ENCODE assay signal across 9 mouse cellular contexts in the genomic region with DNA sequence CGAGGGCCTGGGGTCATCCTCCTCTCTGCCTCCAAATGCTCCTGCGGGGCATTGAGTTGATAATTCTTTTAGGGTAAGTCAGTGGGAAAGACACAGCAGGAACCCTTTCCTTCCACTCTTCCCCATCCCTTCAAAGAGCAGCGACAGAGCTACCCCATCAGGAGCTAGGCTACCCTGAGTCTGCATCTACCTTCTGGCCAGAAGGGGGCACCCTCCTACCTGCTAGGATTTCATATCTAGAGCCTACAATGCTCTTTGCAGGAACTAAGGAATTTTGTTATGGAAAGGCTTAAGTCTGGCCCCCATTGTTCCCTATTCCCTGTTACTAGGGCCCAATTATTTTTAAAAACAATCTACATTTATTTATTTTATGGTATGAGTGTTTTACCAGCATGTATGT. TPM values are rescaled to one million over a fixed set of nuclear protein-coding genes. Genes with fewer than 3 reads are reported as not detected.
DNase-seq lines count a peak whose midpoint lies in the region; ATAC-seq and TF ChIP-seq lines count a peak whose summit lies in the region.
"Had no signal": no experiment of that assay in that cellular context is flagged by ENCODE, and none has a peak within 500 bp of the region (broad histone marks: within the 10 kb centered on the region; RNA-seq: fewer than 3 reads in every experiment).

No protein-coding gene starts in this region.

- H3K27me3 ChIP-seq in MEL (ENCODE audit: control insufficient read depth in 1 of 2, insufficient read depth in 2 of 2, low read length in 2 of 2) = no peaks in the 10 kb centered on the region
- no peaks in the 10 kb centered on the region for H3K27me3 ChIP-seq in heart, postnatal 0 days (ENCODE audit: control insufficient read depth, insufficient read depth, low read length)
- no peaks in the 10 kb centered on the region for H3K27me3 ChIP-seq in liver, adult 2 months (ENCODE audit: control insufficient read depth, insufficient read depth, low read length)
- H3K27me3 ChIP-seq: embryonic facial prominence, embryonic 12.5 days had no signal

- no peak overlapping the region for H3K9ac ChIP-seq in MEL (ENCODE audit: control insufficient read depth, low read depth, low read length, poor library complexity, severe bottlenecking)
- no peak overlapping the region for H3K9ac ChIP-seq in heart, postnatal 0 days (replicated peaks; ENCODE audit: low read depth, low read length)
- no peak overlapping the region for H3K9ac ChIP-seq in liver, adult 2 months (ENCODE audit: low read depth, low read length)
- H3K9ac ChIP-seq: embryonic facial prominence, embryonic 12.5 days had no signal

- no peak for TF ChIP-seq POLR2A in MEL (IDR thresholded peaks at IDR 0.05; ENCODE audit: control insufficient read depth in 1 of 2, insufficient read depth in 1 of 2, low read depth in 1 of 2, low read length in 2 of 2, poor library complexity in 1 of 2)
- no peak for TF ChIP-seq POLR2A in liver, adult 2 months (IDR thresholded peaks at IDR 0.05; ENCODE audit: extremely low read depth, insufficient read depth, low read length)

- TF ChIP-seq RAD21 in MEL (IDR thresholded peaks at IDR 0.05; ENCODE audit: low read depth, low read length) = peak; percentile 57

- no peaks in the 10 kb centered on the region for H3K9me3 ChIP-seq in MEL (replicated peaks; ENCODE audit: insufficient read depth, low read length)
- no peaks in the 10 kb centered on the region for H3K9me3 ChIP-seq in heart, postnatal 0 days (replicated peaks; ENCODE audit: control insufficient read depth, low read length)
- H3K9me3 ChIP-seq: embryonic facial prominence, embryonic 12.5 days had no signal

- no peak for TF ChIP-seq EP300 in MEL (IDR thresholded peaks at IDR 0.05; ENCODE audit: low read depth in 1 of 2, low read length in 2 of 2)
- TF ChIP-seq EP300 in heart, postnatal 0 days (IDR thresholded peaks at IDR 0.05; ENCODE audit: low read depth) = no peak

- no peak overlapping the region for H3K27ac ChIP-seq in layer of hippocampus, adult 2 months
- no peak overlapping the region for H3K27ac ChIP-seq in MEL (ENCODE audit: control insufficient read depth, low read depth, low read length)
- no peak overlapping the region for H3K27ac ChIP-seq in heart, postnatal 0 days (ENCODE audit: low read depth)
- H3K27ac ChIP-seq in liver, adult 2 months (replicated peaks; ENCODE audit: insufficient read depth, low read depth, low read length) = no peak overlapping the region
- H3K27ac ChIP-seq: embryonic facial prominence, embryonic 12.5 days had no signal

- 21% methylated on average over 3 of the region's 3 CpGs for WGBS in heart, postnatal 0 days
- 32% methylated on average over 3 of the region's 3 CpGs for WGBS in liver, adult 2 months

- no peak for ATAC-seq in heart, postnatal 0 days (ENCODE audit: insufficient read depth, low read depth)
- ATAC-seq in granulocyte monocyte progenitor cell, adult 5-6 weeks (replicated peaks; ENCODE audit: poor library complexity, severe bottlenecking) = no peak

- no peak overlapping the region for H3K4me2 ChIP-seq in heart, postnatal 0 days (ENCODE audit: low read depth, low read length)
- H3K4me2 ChIP-seq: embryonic facial prominence, embryonic 12.5 days had no signal

- H3K79me2 ChIP-seq in MEL (ENCODE audit: control insufficient read depth, insufficient read depth, low read length, poor library complexity) = peaks cover 3% of the 10 kb centered on the region; the same call in 1 of the 2 replicates
- H3K79me2 ChIP-seq in liver, adult 2 months (ENCODE audit: control insufficient read depth, insufficient read depth, low read length) = no peaks in the 10 kb centered on the region

- H3K4me3 ChIP-seq in layer of hippocampus, adult 2 months = no peak overlapping the region
- no peak overlapping the region for H3K4me3 ChIP-seq in MEL (ENCODE audit: control insufficient read depth in 1 of 2, insufficient read depth in 1 of 2, low read depth in 2 of 2, low read length in 2 of 2)
- H3K4me3 ChIP-seq in heart, postnatal 0 days (ENCODE audit: low read depth, low read length) = no peak overlapping the region
- no peak overlapping the region for H3K4me3 ChIP-seq in liver, adult 2 months (ENCODE audit: insufficient read depth, low read depth, low read length)
- H3K4me3 ChIP-seq: embryonic facial prominence, embryonic 12.5 days had no signal

- TF ChIP-seq CTCF in layer of hippocampus, adult 2 months (conservative IDR thresholded peaks at IDR 0.05) = peak; percentile 92
- TF ChIP-seq CTCF in MEL (IDR thresholded peaks at IDR 0.05 in 2 of 3, conservative IDR thresholded peaks at IDR 0.05 in 1 of 3; ENCODE audit: control insufficient read depth in 1 of 3, insufficient read depth in 1 of 3, low read depth in 2 of 3, low read length in 3 of 3, poor library complexity in 1 of 3, severe bottlenecking in 1 of 3) = peak; percentile 70 to 76 (median 74)
- TF ChIP-seq CTCF in heart, postnatal 0 days (IDR thresholded peaks at IDR 0.05; ENCODE audit: low read depth) = peak; percentile 77
- TF ChIP-seq CTCF in liver, adult 2 months (IDR thresholded peaks at IDR 0.05; ENCODE audit: low read depth, low read length) = peak; percentile 80

- H3K4me1 ChIP-seq in MEL (ENCODE audit: control insufficient read depth in 1 of 2, insufficient read depth in 2 of 2, low read length in 2 of 2) = peaks cover 0 to 4% of the 10 kb centered on the region in 2 experiments; a peak in 1 of 4 replicates
- peaks cover 7% of the 10 kb centered on the region for H3K4me1 ChIP-seq in heart, postnatal 0 days (ENCODE audit: control insufficient read depth, insufficient read depth)
- 0 out of 2 replicates have a peak, but pooled peaks cover 3% of the 10 kb centered on the region for H3K4me1 ChIP-seq in liver, adult 2 months (ENCODE audit: control insufficient read depth, insufficient read depth, low read length)

- H3K36me3 ChIP-seq in MEL (ENCODE audit: control insufficient read depth in 1 of 2, insufficient read depth in 2 of 2, low read length in 2 of 2) = peaks cover 0 to 6% of the 10 kb centered on the region in 2 experiments
- H3K36me3 ChIP-seq in heart, postnatal 0 days (replicated peaks; ENCODE audit: control insufficient read depth, insufficient read depth, low read length) = peaks cover 78% of the 10 kb centered on the region
- H3K36me3 ChIP-seq in liver, adult 2 months (ENCODE audit: control insufficient read depth, insufficient read depth, low read length) = no peaks in the 10 kb centered on the region

- DNase-seq in layer of hippocampus, adult 2 months (ENCODE audit: low spot score in 2 of 2) = peak; percentile 77
- no peak for DNase-seq in layer of hippocampus, postnatal 36 days
- DNase-seq in MEL (ENCODE audit: low read depth, low spot score) = peak; percentile 55
- peak; percentile 83 to 85 for DNase-seq in cerebellum, adult 18-20 months
- DNase-seq in heart, postnatal 0 days (ENCODE audit: low spot score) = peak; percentile 75
- peak; percentile 44 for DNase-seq in liver, adult 2 months (ENCODE audit: extremely low read depth, low read depth, low spot score)
- peak; percentile 64 for DNase-seq in right cerebral cortex, postnatal 4 days

RNA-seq across cellular contexts. Expression of a gene that starts 7.1 kb away (rescaled TPM):
- total RNA-seq in layer of hippocampus, adult 2 months (2021) = under 1 TPM in 1 of 2 experiments, not detected in 1; 0.36 TPM
- total RNA-seq in layer of hippocampus, postnatal 36 days (2021) = not detected
- total RNA-seq in MEL (2012; rRNA removed) = 0.16 and 0.23 TPM in 2 replicates
- polyA plus RNA-seq in MEL (2012; ENCODE audit: insufficient read depth in 1 of 2, insufficient read length in 2 of 2, low read depth in 1 of 2, low replicate concordance in 2 of 2, missing spikeins in 1 of 2) = under 1 TPM in 1 of 2 experiments, not detected in 1; 0.60 TPM
- not detected in 2 replicates for total RNA-seq in heart, postnatal 0 days (2014; rRNA removed; ENCODE audit: low replicate concordance)
- 0.30 and 0.34 TPM in 2 replicates for polyA plus RNA-seq in heart, postnatal 0 days (2015; fragmentation: Nextera tagmentation; extraction: Ambion mirVana)
- not detected in 2 replicates for total RNA-seq in liver, adult 2 months (2014; rRNA removed)
- polyA plus RNA-seq in liver, adult 2 months (2012; rRNA removed) = 0.09 TPM in 1 of 2 replicates, not detected in the other
- not detected in 2 replicates for total RNA-seq in granulocyte monocyte progenitor cell, adult 5-6 weeks (2014; fragmentation: Nextera tagmentation)
- not detected in 2 replicates for total RNA-seq in granulocyte monocyte progenitor cell, adult 5-6 weeks (2017)

RNA-seq across cellular contexts. Expression of a gene that starts 14.9 kb away (rescaled TPM):
- total RNA-seq in layer of hippocampus, adult 2 months (2021) = 10 to 100 TPM; 11.8 to 17.7 TPM
- total RNA-seq in layer of hippocampus, postnatal 36 days (2021) = 10 to 100 TPM; 13.7 to 14.2 TPM
- 60.6 and 63.2 TPM in 2 replicates for total RNA-seq in MEL (2012; rRNA removed)
- polyA plus RNA-seq in MEL (2012; ENCODE audit: insufficient read depth in 1 of 2, insufficient read length in 2 of 2, low read depth in 1 of 2, low replicate concordance in 2 of 2, missing spikeins in 1 of 2) = 100 to 1,000 TPM in 1 of 2 experiments, 10 to 100 TPM in 1; 77.3 to 113 TPM
- total RNA-seq in heart, postnatal 0 days (2014; rRNA removed; ENCODE audit: low replicate concordance) = 113 and 118 TPM in 2 replicates
- 86.5 and 111 TPM in 2 replicates for polyA plus RNA-seq in heart, postnatal 0 days (2015; fragmentation: Nextera tagmentation; extraction: Ambion mirVana)
- total RNA-seq in liver, adult 2 months (2014; rRNA removed) = 5.1 and 5.8 TPM in 2 replicates
- 5.3 and 8.3 TPM in 2 replicates for polyA plus RNA-seq in liver, adult 2 months (2012; rRNA removed)
- 23.2 and 29.5 TPM in 2 replicates for total RNA-seq in granulocyte monocyte progenitor cell, adult 5-6 weeks (2014; fragmentation: Nextera tagmentation)
- total RNA-seq in granulocyte monocyte progenitor cell, adult 5-6 weeks (2017) = 30.6 and 41.6 TPM in 2 replicates

RNA-seq across cellular contexts. Expression of a gene that starts 18.2 kb away (rescaled TPM):
- total RNA-seq in layer of hippocampus, adult 2 months (2021) = 10 to 100 TPM; 26.5 to 29.4 TPM
- total RNA-seq in layer of hippocampus, postnatal 36 days (2021) = 10 to 100 TPM; 24.1 to 29.4 TPM
- total RNA-seq in MEL (2012; rRNA removed) = 29.6 and 35.9 TPM in 2 replicates
- 10 to 100 TPM in 1 of 2 experiments, not detected in 1; 60.2 TPM for polyA plus RNA-seq in MEL (2012; ENCODE audit: insufficient read depth in 1 of 2, insufficient read length in 2 of 2, low read depth in 1 of 2, low replicate concordance in 2 of 2, missing spikeins in 1 of 2)
- 118 and 140 TPM in 2 replicates for total RNA-seq in heart, postnatal 0 days (2014; rRNA removed; ENCODE audit: low replicate concordance)
- polyA plus RNA-seq in heart, postnatal 0 days (2015; fragmentation: Nextera tagmentation; extraction: Ambion mirVana) = 74.8 and 76.6 TPM in 2 replicates
- 6.8 and 9.9 TPM in 2 replicates for total RNA-seq in liver, adult 2 months (2014; rRNA removed)
- polyA plus RNA-seq in liver, adult 2 months (2012; rRNA removed) = 51.7 and 56.6 TPM in 2 replicates
- total RNA-seq in granulocyte monocyte progenitor cell, adult 5-6 weeks (2014; fragmentation: Nextera tagmentation) = 37.4 and 41.7 TPM in 2 replicates
- total RNA-seq in granulocyte monocyte progenitor cell, adult 5-6 weeks (2017) = 20.9 and 31.8 TPM in 2 replicates

RNA-seq across cellular contexts. Expression of a gene that starts 22.5 kb away (rescaled TPM):
- 10 to 100 TPM; 69.1 to 78.8 TPM for total RNA-seq in layer of hippocampus, adult 2 months (2021)
- 10 to 100 TPM; 61.9 to 68.5 TPM for total RNA-seq in layer of hippocampus, postnatal 36 days (2021)
- total RNA-seq in MEL (2012; rRNA removed) = 25.3 and 26.8 TPM in 2 replicates
- polyA plus RNA-seq in MEL (2012; ENCODE audit: insufficient read depth in 1 of 2, insufficient read length in 2 of 2, low read depth in 1 of 2, low replicate concordance in 2 of 2, missing spikeins in 1 of 2) = 10 to 100 TPM in 1 of 2 experiments, not detected in 1; 76.4 TPM
- total RNA-seq in heart, postnatal 0 days (2014; rRNA removed; ENCODE audit: low replicate concordance) = 27.0 and 35.9 TPM in 2 replicates
- 6.1 and 6.7 TPM in 2 replicates for polyA plus RNA-seq in heart, postnatal 0 days (2015; fragmentation: Nextera tagmentation; extraction: Ambion mirVana)
- total RNA-seq in liver, adult 2 months (2014; rRNA removed) = 7.6 and 14.0 TPM in 2 replicates
- 44.8 and 63.8 TPM in 2 replicates for polyA plus RNA-seq in liver, adult 2 months (2012; rRNA removed)
- 35.2 and 46.8 TPM in 2 replicates for total RNA-seq in granulocyte monocyte progenitor cell, adult 5-6 weeks (2014; fragmentation: Nextera tagmentation)
- total RNA-seq in granulocyte monocyte progenitor cell, adult 5-6 weeks (2017) = 12.6 and 22.7 TPM in 2 replicates

RNA-seq across cellular contexts. Expression of a gene that starts 22.7 kb away (rescaled TPM):
- total RNA-seq in layer of hippocampus, adult 2 months (2021) = 10 to 100 TPM; 20.2 to 20.4 TPM
- 10 to 100 TPM; 17.8 to 18.6 TPM for total RNA-seq in layer of hippocampus, postnatal 36 days (2021)
- total RNA-seq in MEL (2012; rRNA removed) = 17.9 and 22.5 TPM in 2 replicates
- polyA plus RNA-seq in MEL (2012; ENCODE audit: insufficient read depth in 1 of 2, insufficient read length in 2 of 2, low read depth in 1 of 2, low replicate concordance in 2 of 2, missing spikeins in 1 of 2) = 10 to 100 TPM in 1 of 2 experiments, not detected in 1; 38.3 TPM
- 43.5 and 51.5 TPM in 2 replicates for total RNA-seq in heart, postnatal 0 days (2014; rRNA removed; ENCODE audit: low replicate concordance)
- polyA plus RNA-seq in heart, postnatal 0 days (2015; fragmentation: Nextera tagmentation; extraction: Ambion mirVana) = 16.3 and 17.0 TPM in 2 replicates
- 10.2 and 16.4 TPM in 2 replicates for total RNA-seq in liver, adult 2 months (2014; rRNA removed)
- polyA plus RNA-seq in liver, adult 2 months (2012; rRNA removed) = 46.2 and 53.6 TPM in 2 replicates
- 23.0 and 30.4 TPM in 2 replicates for total RNA-seq in granulocyte monocyte progenitor cell, adult 5-6 weeks (2014; fragmentation: Nextera tagmentation)
- 21.9 and 22.2 TPM in 2 replicates for total RNA-seq in granulocyte monocyte progenitor cell, adult 5-6 weeks (2017)

Comparison
In these comparisons a context has a peak if more than half of its experiments do, and no peak if none do; other contexts are left out.
1. DNase-seq: peak in layer of hippocampus, adult 2 months (2 of 2), MEL (single experiment), cerebellum, adult 18-20 months (2 of 2), heart, postnatal 0 days (single experiment), liver, adult 2 months (single experiment) and right cerebral cortex, postnatal 4 days (single experiment); none in layer of hippocampus, postnatal 36 days (0 of 2).
2. Peak in every context shown above with its lines, with median percentiles within 50 percentile points of each other: CTCF ChIP-seq.